Mouse (Mus musculus) neutrophil, adult 5-6 weeks (primary cell): ENCODE results near the gene Pard6a. TPM values are rescaled to one million over a fixed set of nuclear protein-coding genes. Genes with fewer than 3 reads are reported as not detected.

Experiments
- ATAC-seq: fragments of 151-379, 151-347 bp; 2 replicates; pipeline ENCODE4 v1.8.0; 2017; ENCODE audit warnings: mild to moderate bottlenecking, moderate TSS enrichment; ENCODE audit not compliant: insufficient number of reproducible peaks, poor library complexity, low FRiP score, severe bottlenecking; ENCODE audit errors: extremely low read depth
- total RNA-seq: library from RNA; stranded (forward); fragments of 200-1000 nt; gene quantifications from 2 replicates; pipeline ENCODE4 v1.2.3, GENCODE M21; 2017

Pard6a gene
- total RNA-seq, 1 experiment from 2014 or later: 3.8 TPM

- 0 out of 2 replicates have a peak, but pooled peaks have one; percentile 13 for ATAC-seq
Measured at GRCm38 (mm10) chr8:105727397-105728124, 26.6 kb downstream of the Pard6a start.

GRCm38 (mm10) chr8:105732186-105732585 is 31.2 kb downstream of the Pard6a start:
- ATAC-seq: no peak

- no peak for ATAC-seq
Measured at GRCm38 (mm10) chr8:105739216-105739615, 38.3 kb downstream of the Pard6a start.

- ATAC-seq: no peak
Measured at GRCm38 (mm10) chr8:105743301-105743700, 42.4 kb downstream of the Pard6a start.

- no peak for ATAC-seq
Measured at GRCm38 (mm10) chr8:105750606-105751005, 49.7 kb downstream of the Pard6a start.

Other genes with a start within 250 kb of the Pard6a start
- 4.9 and 9.3 TPM in 2 replicates for gene Tppp3, start 229.6 kb upstream of the Pard6a start, total RNA-seq
- gene Zdhhc1, start 204.2 kb upstream of the Pard6a start, total RNA-seq: 0.47 and 0.86 TPM in 2 replicates
- not detected in 2 replicates for gene Hsd11b2, start 182.4 kb upstream of the Pard6a start, total RNA-seq
- 71.1 and 86.3 TPM in 2 replicates for gene Atp6v0d1, start 135.1 kb upstream of the Pard6a start, total RNA-seq
- 6.2 and 7.6 TPM in 2 replicates for gene Ripor1, start 95.9 kb upstream of the Pard6a start, total RNA-seq
- gene Ctcf, start 64.6 kb upstream of the Pard6a start, total RNA-seq: 140 and 147 TPM in 2 replicates
- gene Agrp, start 63.8 kb upstream of the Pard6a start, total RNA-seq: not detected in 2 replicates
- 27.5 and 29.7 TPM in 2 replicates for gene Carmil2, start 14.9 kb upstream of the Pard6a start, total RNA-seq
- 28.7 and 29.8 TPM in 2 replicates for gene Acd, start within 50 bp of the Pard6a start, total RNA-seq
- not detected in 2 replicates for gene 4933405L10Rik, start 6.5 kb downstream of the Pard6a start, total RNA-seq
- 0.58 and 0.86 TPM in 2 replicates for gene Enkd1, start 7.1 kb downstream of the Pard6a start, total RNA-seq
- 1.6 and 3.6 TPM in 2 replicates for gene Gfod2, start 57.5 kb downstream of the Pard6a start, total RNA-seq
- gene Ranbp10, start 126.2 kb downstream of the Pard6a start, total RNA-seq: 16.9 and 17.2 TPM in 2 replicates
- 1.3 and 1.5 TPM in 2 replicates for gene Tsnaxip1, start 126.6 kb downstream of the Pard6a start, total RNA-seq
- gene Cenpt, start 152.1 kb downstream of the Pard6a start, total RNA-seq: 6.4 and 10.4 TPM in 2 replicates
- gene Thap11, start 154.0 kb downstream of the Pard6a start, total RNA-seq: 16.3 and 16.6 TPM in 2 replicates
- 18.9 and 23.7 TPM in 2 replicates for gene Nutf2, start 159.4 kb downstream of the Pard6a start, total RNA-seq
- 53.4 and 54.1 TPM in 2 replicates for gene Edc4, start 179.7 kb downstream of the Pard6a start, total RNA-seq
- not detected in 2 replicates for gene Nrn1l, start 192.4 kb downstream of the Pard6a start, total RNA-seq
- gene Pskh1, start 199.3 kb downstream of the Pard6a start, total RNA-seq: 16.8 and 17.8 TPM in 2 replicates
- gene Ctrl, start 232.7 kb downstream of the Pard6a start, total RNA-seq: 3.5 and 5.9 TPM in 2 replicates
- gene Psmb10, start 237.3 kb downstream of the Pard6a start, total RNA-seq: 56.2 and 67.8 TPM in 2 replicates
- not detected in 2 replicates for gene Lcat, start 242.2 kb downstream of the Pard6a start, total RNA-seq